Mouse (Mus musculus) liver, adult (tissue): ENCODE measurements at regions not wholly inside any gene's neighbourhood (a gene's known extent, or its start where the extent isn't known, plus 50 kb on each side); places are given as distances from the start of the nearest gene placed in this dataset.

Experiments used
- GATA4 ChIP-seq: IDR thresholded peaks from 2 replicates; pipeline ENCODE4 v1.6.1; 2014; ENCODE audit warnings: mild to moderate bottlenecking, low read length; ENCODE audit not compliant: insufficient replicate concordance

GRCm38 (mm10) chr11:24473368-24474010 lies 395.6 kb downstream of the Bcl11a start:
- no peak for TF ChIP-seq GATA4

- TF ChIP-seq GATA4 = no peak
Observed at GRCm38 (mm10) chr11:24502722-24503424, 425.0 kb downstream of the Bcl11a start.

- TF ChIP-seq GATA4 = no peak
Observed at GRCm38 (mm10) chr11:24515568-24515967, 437.7 kb downstream of the Bcl11a start.

GRCm38 (mm10) chr11:24535462-24535861 lies 457.6 kb downstream of the Bcl11a start:
- TF ChIP-seq GATA4 = no peak

- no peak for TF ChIP-seq GATA4
Observed at GRCm38 (mm10) chr11:24537721-24538120, 459.9 kb downstream of the Bcl11a start.

GRCm38 (mm10) chr11:24569655-24570054 lies 491.8 kb downstream of the Bcl11a start:
- TF ChIP-seq GATA4 = no peak

- no peak for TF ChIP-seq GATA4
Observed at GRCm38 (mm10) chr11:24613529-24613928, 535.7 kb downstream of the Bcl11a start.

- TF ChIP-seq GATA4 = no peak
Observed at GRCm38 (mm10) chr11:24615436-24615835, 537.6 kb downstream of the Bcl11a start.

- TF ChIP-seq GATA4 = no peak
Observed at GRCm38 (mm10) chr11:24618586-24618985, 540.7 kb downstream of the Bcl11a start.

- TF ChIP-seq GATA4 = no peak
Observed at GRCm38 (mm10) chr11:24619021-24619420, 541.2 kb downstream of the Bcl11a start.

- no peak for TF ChIP-seq GATA4
Observed at GRCm38 (mm10) chr11:24628619-24629018, 550.8 kb downstream of the Bcl11a start.

GRCm38 (mm10) chr11:24629431-24629830 lies 551.6 kb downstream of the Bcl11a start:
- no peak for TF ChIP-seq GATA4

- no peak for TF ChIP-seq GATA4
Observed at GRCm38 (mm10) chr11:24630403-24630900, 552.6 kb downstream of the Bcl11a start.

GRCm38 (mm10) chr11:24631651-24632050 lies 553.8 kb downstream of the Bcl11a start:
- no peak for TF ChIP-seq GATA4

- no peak for TF ChIP-seq GATA4
Observed at GRCm38 (mm10) chr11:24636716-24637115, 558.9 kb downstream of the Bcl11a start.

- TF ChIP-seq GATA4 = no peak
Observed at GRCm38 (mm10) chr11:24643439-24644109, 565.7 kb downstream of the Bcl11a start.
